ENCODE assay signal across 9 mouse cellular contexts in genomic region chr19:5654720-5655298, GRCm38 (mm10). TPM values are rescaled to one million over a fixed set of nuclear protein-coding genes. Genes with fewer than 3 reads are reported as not detected.
DNase-seq lines count a peak whose midpoint lies in the region; ATAC-seq and TF ChIP-seq lines count a peak whose summit lies in the region.
"Had no signal": no experiment of that assay in that cellular context is flagged by ENCODE, and none has a peak within 500 bp of the region (broad histone marks: within the 10 kb centered on the region; RNA-seq: fewer than 3 reads in every experiment).

No protein-coding gene starts in this region.

- H3K4me1 ChIP-seq in embryonic facial prominence, embryonic 15.5 days, result peaks cover 16% of the 10 kb centered on the region
- H3K4me1 ChIP-seq in limb, embryonic 11.5 days (ENCODE audit: control insufficient read depth, insufficient read depth, low read length), result peaks cover 22% of the 10 kb centered on the region
- H3K4me1 ChIP-seq in neural tube, embryonic 15.5 days, result peaks cover 15% of the 10 kb centered on the region

- no peak for ATAC-seq in embryonic facial prominence, embryonic 15.5 days (ENCODE audit: insufficient number of reproducible peaks, low FRiP score, low TSS enrichment, low read depth)
- no peak for ATAC-seq in limb, embryonic 11.5 days (ENCODE audit: insufficient number of reproducible peaks, low FRiP score, low TSS enrichment, low read depth)
- ATAC-seq in neural tube, embryonic 15.5 days (ENCODE audit: low FRiP score), result peak; percentile 38; the same call in 1 of the 2 replicates

- H3K9me3 ChIP-seq in embryonic facial prominence, embryonic 15.5 days (replicated peaks), result no peaks in the 10 kb centered on the region
- H3K9me3 ChIP-seq in limb, embryonic 11.5 days (ENCODE audit: control insufficient read depth, low read length), result no peaks in the 10 kb centered on the region
- H3K9me3 ChIP-seq in neural tube, embryonic 15.5 days (replicated peaks), result no peaks in the 10 kb centered on the region

- peaks cover 25% of the 10 kb centered on the region for H3K27me3 ChIP-seq in embryonic facial prominence, embryonic 15.5 days
- H3K27me3 ChIP-seq in limb, embryonic 11.5 days (ENCODE audit: control insufficient read depth, insufficient read depth, low read length), result no peaks in the 10 kb centered on the region
- peaks cover 38% of the 10 kb centered on the region for H3K27me3 ChIP-seq in neural tube, embryonic 15.5 days (replicated peaks)

- peak overlapping the region; percentile 33; the same call in 1 of the 2 replicates for H3K9ac ChIP-seq in embryonic facial prominence, embryonic 15.5 days
- H3K9ac ChIP-seq in limb, embryonic 11.5 days (ENCODE audit: low read length), result peak overlapping the region; percentile 49; the same call in 1 of the 2 replicates
- peak overlapping the region; percentile 39; the same call in 1 of the 2 replicates for H3K9ac ChIP-seq in neural tube, embryonic 15.5 days (replicated peaks)

- peak overlapping the region; percentile 50 for H3K4me3 ChIP-seq in layer of hippocampus, adult 2 months
- H3K4me3 ChIP-seq in embryonic facial prominence, embryonic 15.5 days (replicated peaks), result peak overlapping the region; percentile 46
- peak overlapping the region; percentile 37 for H3K4me3 ChIP-seq in limb, embryonic 11.5 days (ENCODE audit: low read depth, low read length)
- H3K4me3 ChIP-seq in neural tube, embryonic 15.5 days (replicated peaks), result peak overlapping the region; percentile 44
- H3K4me3 ChIP-seq: myocyte had no signal

- TF ChIP-seq CTCF in layer of hippocampus, adult 2 months (conservative IDR thresholded peaks at IDR 0.05), result no peak

- H3K27ac ChIP-seq in layer of hippocampus, adult 2 months, result no peak overlapping the region
- H3K27ac ChIP-seq in embryonic facial prominence, embryonic 15.5 days (replicated peaks), result no peak overlapping the region
- H3K27ac ChIP-seq in limb, embryonic 11.5 days (replicated peaks; ENCODE audit: low read depth, low read length), result no peak overlapping the region
- H3K27ac ChIP-seq in neural tube, embryonic 15.5 days (replicated peaks), result no peak overlapping the region

- H3K4me2 ChIP-seq in embryonic facial prominence, embryonic 15.5 days (replicated peaks), result peak overlapping the region; percentile 85
- H3K4me2 ChIP-seq in limb, embryonic 11.5 days (ENCODE audit: low read depth, severe bottlenecking), result peak overlapping the region; percentile 85
- peak overlapping the region; percentile 62 for H3K4me2 ChIP-seq in neural tube, embryonic 15.5 days

- WGBS in embryonic facial prominence, embryonic 15.5 days, result 14% methylated on average over 43 of the region's 43 CpGs
- WGBS in limb, embryonic 11.5 days, result 8% methylated on average over 43 of the region's 43 CpGs
- 12% methylated on average over 43 of the region's 43 CpGs for WGBS in neural tube, embryonic 15.5 days

- H3K36me3 ChIP-seq in embryonic facial prominence, embryonic 15.5 days, result peaks cover 28% of the 10 kb centered on the region
- H3K36me3 ChIP-seq in limb, embryonic 11.5 days (ENCODE audit: control insufficient read depth, insufficient read depth, low read length), result peaks cover 11% of the 10 kb centered on the region; the same call in 1 of the 2 replicates
- 0 out of 2 replicates have a peak, but pooled peaks cover 12% of the 10 kb centered on the region for H3K36me3 ChIP-seq in neural tube, embryonic 15.5 days

- DNase-seq in layer of hippocampus, adult 2 months (ENCODE audit: low spot score in 2 of 2), result no peak
- DNase-seq in layer of hippocampus, adult 9-10 months (ENCODE audit: low spot score), result no peak
- peak; percentile 47 for DNase-seq in limb, embryonic 11.5 days (ENCODE audit: low spot score)
- no peak for DNase-seq in layer of hippocampus, adult 8-10 months (ENCODE audit: low spot score in 2 of 2)
- no peak for DNase-seq in urinary bladder, postnatal 14 days (ENCODE audit: low spot score)
- DNase-seq in spleen, postnatal 10 days (ENCODE audit: low spot score in 2 of 2), result no peak

RNA-seq across cellular contexts. Expression of gene Sipa1, which starts 8.7 kb away (rescaled TPM):
- total RNA-seq in layer of hippocampus, adult 2 months (2021), result 10 to 100 TPM; 16.5 to 17.5 TPM
- polyA plus RNA-seq in embryonic facial prominence, embryonic 15.5 days (2015; fragmentation: Nextera tagmentation; extraction: Ambion mirVana), result 29.4 and 30.4 TPM in 2 replicates
- 19.0 and 19.4 TPM in 2 replicates for polyA plus RNA-seq in limb, embryonic 11.5 days (2014; fragmentation: Nextera tagmentation; extraction: Ambion mirVana)
- 19.1 and 21.7 TPM in 2 replicates for polyA plus RNA-seq in neural tube, embryonic 15.5 days (2015; fragmentation: Nextera tagmentation; extraction: Ambion mirVana)
- total RNA-seq in layer of hippocampus, adult 8-10 months (2022), result 10 to 100 TPM; 16.2 to 20.4 (median 19.4) TPM

RNA-seq across cellular contexts. Expression of gene Rela, which starts 17.5 kb away (rescaled TPM):
- total RNA-seq in layer of hippocampus, adult 2 months (2021), result 10 to 100 TPM; 20.6 to 21.0 TPM
- 61.4 and 62.4 TPM in 2 replicates for polyA plus RNA-seq in embryonic facial prominence, embryonic 15.5 days (2015; fragmentation: Nextera tagmentation; extraction: Ambion mirVana)
- polyA plus RNA-seq in limb, embryonic 11.5 days (2014; fragmentation: Nextera tagmentation; extraction: Ambion mirVana), result 40.9 and 41.4 TPM in 2 replicates
- polyA plus RNA-seq in neural tube, embryonic 15.5 days (2015; fragmentation: Nextera tagmentation; extraction: Ambion mirVana), result 31.6 and 39.2 TPM in 2 replicates
- total RNA-seq in layer of hippocampus, adult 8-10 months (2022), result 10 to 100 TPM; 18.8 to 32.7 (median 23.7) TPM

RNA-seq across cellular contexts. Expression of gene Map3k11, which starts 33.7 kb away (rescaled TPM):
- 10 to 100 TPM; 20.2 to 20.4 TPM for total RNA-seq in layer of hippocampus, adult 2 months (2021)
- polyA plus RNA-seq in embryonic facial prominence, embryonic 15.5 days (2015; fragmentation: Nextera tagmentation; extraction: Ambion mirVana), result 27.1 and 30.0 TPM in 2 replicates
- 14.9 and 17.4 TPM in 2 replicates for polyA plus RNA-seq in limb, embryonic 11.5 days (2014; fragmentation: Nextera tagmentation; extraction: Ambion mirVana)
- 12.7 and 18.3 TPM in 2 replicates for polyA plus RNA-seq in neural tube, embryonic 15.5 days (2015; fragmentation: Nextera tagmentation; extraction: Ambion mirVana)
- 10 to 100 TPM; 16.9 to 21.3 (median 18.7) TPM for total RNA-seq in layer of hippocampus, adult 8-10 months (2022)

RNA-seq across cellular contexts. Expression of gene Pcnx3, which starts 33.9 kb away (rescaled TPM):
- total RNA-seq in layer of hippocampus, adult 2 months (2021), result 10 to 100 TPM; 69.1 to 78.8 TPM
- polyA plus RNA-seq in embryonic facial prominence, embryonic 15.5 days (2015; fragmentation: Nextera tagmentation; extraction: Ambion mirVana), result 24.6 and 26.6 TPM in 2 replicates
- polyA plus RNA-seq in limb, embryonic 11.5 days (2014; fragmentation: Nextera tagmentation; extraction: Ambion mirVana), result 29.1 and 32.2 TPM in 2 replicates
- polyA plus RNA-seq in neural tube, embryonic 15.5 days (2015; fragmentation: Nextera tagmentation; extraction: Ambion mirVana), result 21.0 and 23.4 TPM in 2 replicates
- total RNA-seq in layer of hippocampus, adult 8-10 months (2022), result 10 to 100 TPM; 74.5 to 80.9 (median 77.0) TPM

RNA-seq across cellular contexts. Expression of gene Kat5, which starts 44.8 kb away (rescaled TPM):
- 10 to 100 TPM; 82.8 to 93.0 TPM for total RNA-seq in layer of hippocampus, adult 2 months (2021)
- 49.4 and 52.3 TPM in 2 replicates for polyA plus RNA-seq in embryonic facial prominence, embryonic 15.5 days (2015; fragmentation: Nextera tagmentation; extraction: Ambion mirVana)
- 33.6 and 36.6 TPM in 2 replicates for polyA plus RNA-seq in limb, embryonic 11.5 days (2014; fragmentation: Nextera tagmentation; extraction: Ambion mirVana)
- polyA plus RNA-seq in neural tube, embryonic 15.5 days (2015; fragmentation: Nextera tagmentation; extraction: Ambion mirVana), result 64.9 and 66.2 TPM in 2 replicates
- 100 to 1,000 TPM in 1 of 4 experiments, 10 to 100 TPM in 3; 81.5 to 105 (median 86.9) TPM for total RNA-seq in layer of hippocampus, adult 8-10 months (2022)
